Mouse (Mus musculus) urinary bladder, adult 18-20 months (tissue): Measurements from ENCODE around the gene Slc30a5.
"Not testable (repeated sequence)": the region's sequence is repeated elsewhere in the genome, so short reads cannot be mapped to it uniquely, and the experiment has no call there.

Experiments
- DNase-seq, 2 experiments: peaks; one replicate each; pipeline ENCODE4 v3.0.0; 2022; ENCODE audit warnings: low spot score in 2 of 2, mixed read lengths in 2 of 2

The Slc30a5 gene

GRCm38 (mm10) chr13:100832741-100833639, at the start of gene Slc30a5:
Gene Slc30a5, minus strand, starts transcription at chr13:100833427.
- peak; percentile 97 to 98 for DNase-seq

- DNase-seq = no peak
Observed at GRCm38 (mm10) chr13:100881944-100882343, 48.7 kb upstream of the Slc30a5 start.

GRCm38 (mm10) chr13:100879806-100880205, 46.6 kb upstream of the Slc30a5 start:
- DNase-seq = no peak

DNA sequence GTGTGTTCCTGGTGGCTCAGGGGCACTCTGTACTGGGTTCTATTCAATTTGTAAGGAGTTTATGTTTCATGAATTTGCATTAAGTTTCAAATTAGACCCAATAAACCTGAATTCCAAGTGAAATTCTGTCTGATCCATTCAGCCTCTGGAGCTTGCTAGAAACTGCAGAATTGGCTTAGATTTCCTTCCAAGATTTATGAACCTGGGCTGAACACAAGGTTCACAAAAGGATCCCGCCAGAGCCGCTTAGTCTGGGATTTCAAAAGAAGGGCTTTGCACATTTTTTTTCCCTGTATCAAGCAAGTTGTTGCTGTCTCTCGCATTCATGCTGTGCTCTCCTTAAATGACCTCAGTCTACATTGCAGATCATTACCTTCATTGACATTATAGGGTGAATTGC, 46.1 kb upstream of the Slc30a5 start:
- no peak for DNase-seq

- no peak for DNase-seq
Observed at GRCm38 (mm10) chr13:100878264-100878663, 45.0 kb upstream of the Slc30a5 start.

DNA sequence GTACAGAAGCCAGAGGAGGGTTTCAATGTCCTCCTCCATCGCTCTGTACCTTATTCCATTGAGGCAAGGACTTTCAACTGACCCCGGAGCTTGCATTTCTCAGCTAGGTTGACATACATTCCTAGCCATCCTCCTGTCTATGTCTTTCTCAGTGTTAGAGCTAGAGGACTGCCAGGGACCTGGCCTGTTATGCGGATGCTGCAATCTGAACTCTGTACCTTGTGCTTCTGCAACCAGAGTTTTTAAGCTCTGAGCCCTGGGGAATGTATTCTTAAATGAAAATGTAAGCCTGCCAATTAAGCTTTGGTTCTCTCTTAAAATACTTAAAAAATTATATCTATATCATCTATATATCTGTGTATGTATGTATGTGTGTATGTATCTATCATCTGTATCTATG, 44.5 kb upstream of the Slc30a5 start:
- DNase-seq = no peak

- no peak for DNase-seq
Observed at GRCm38 (mm10) chr13:100875103-100875502, 41.9 kb upstream of the Slc30a5 start.

DNA sequence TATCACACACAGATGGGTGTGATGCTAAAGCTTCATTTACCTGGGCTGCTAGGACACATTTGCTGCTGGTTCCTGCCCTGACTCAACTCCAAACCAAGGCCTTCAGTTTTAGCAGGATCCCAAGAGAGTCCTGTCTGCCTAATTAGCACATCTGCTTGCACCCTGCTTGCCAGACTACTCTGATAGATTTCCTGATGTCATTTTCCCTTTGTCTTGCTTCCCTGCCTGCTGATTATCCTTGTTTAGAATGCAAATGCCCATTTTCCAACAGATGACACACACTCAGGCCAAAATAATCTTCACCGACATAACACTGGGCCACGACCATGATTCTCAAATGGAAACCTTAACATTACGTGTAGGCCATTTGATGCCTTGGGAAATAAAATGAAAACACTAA, 41.4 kb upstream of the Slc30a5 start:
- DNase-seq = no peak

DNA sequence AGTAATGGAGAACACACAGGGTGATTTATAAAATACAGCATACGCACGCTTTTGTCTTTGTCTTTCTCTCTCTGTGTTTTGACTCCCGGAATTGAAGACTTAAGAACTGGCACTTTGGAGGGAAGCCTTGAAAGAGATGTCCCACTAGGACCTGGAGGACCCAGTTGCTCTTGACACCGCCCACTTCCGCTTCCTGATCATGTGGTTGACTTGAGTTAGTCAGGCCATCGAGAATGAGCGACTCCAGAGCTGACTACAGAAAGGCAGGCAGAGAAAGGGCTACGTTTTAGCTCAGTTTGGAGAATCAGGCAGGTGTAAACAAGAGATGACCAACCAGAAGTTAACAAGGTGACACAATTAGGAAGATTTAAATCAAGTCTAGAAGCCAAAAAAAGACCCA, 40.3 kb upstream of the Slc30a5 start:
- DNase-seq = no peak

GRCm38 (mm10) chr13:100871445-100872171, 38.4 kb upstream of the Slc30a5 start:
- no peak for DNase-seq

GRCm38 (mm10) chr13:100869813-100870212, 36.6 kb upstream of the Slc30a5 start:
- DNase-seq = no peak

GRCm38 (mm10) chr13:100866311-100866710, 33.1 kb upstream of the Slc30a5 start:
- no peak for DNase-seq

DNA sequence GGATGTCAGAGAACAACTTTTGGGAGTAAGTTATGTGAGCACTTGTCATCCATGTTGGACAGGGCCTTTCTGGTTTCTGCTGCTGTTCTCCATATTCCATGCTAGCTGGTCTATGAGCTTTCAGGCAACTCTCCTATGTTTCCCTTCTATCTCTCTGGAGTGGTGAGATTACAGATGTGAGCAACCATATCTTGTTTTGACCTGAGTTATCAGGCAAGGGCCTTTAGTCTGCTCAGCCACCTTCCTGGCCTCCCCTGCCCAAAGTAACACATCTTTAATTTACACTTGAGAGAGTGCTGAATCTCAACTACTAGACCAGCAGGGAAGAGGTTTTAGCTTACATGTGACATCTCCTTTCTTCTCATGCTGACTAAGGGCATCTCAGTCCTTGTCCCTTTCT, 32.5 kb upstream of the Slc30a5 start:
- no peak for DNase-seq

DNA sequence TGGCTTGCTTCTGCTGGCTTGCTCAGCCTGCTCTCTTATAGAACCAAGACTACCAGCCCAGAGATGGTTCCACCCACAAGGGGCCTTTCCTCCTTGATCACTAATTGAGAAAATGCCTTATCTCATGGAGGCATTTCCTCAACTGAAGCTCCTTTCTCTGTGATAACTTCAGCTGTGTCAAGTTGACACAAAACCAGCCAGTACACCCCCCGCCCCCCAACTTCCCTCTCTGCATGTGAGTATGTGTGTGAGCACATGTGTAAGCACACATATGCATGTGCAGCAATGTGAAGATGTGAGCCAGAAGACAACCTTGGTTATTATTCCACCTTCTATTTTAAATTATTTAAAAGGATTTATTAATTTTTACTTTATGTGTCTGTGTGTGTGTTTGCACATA, 30.7 kb upstream of the Slc30a5 start:
- not testable (repeated sequence) for DNase-seq

DNA sequence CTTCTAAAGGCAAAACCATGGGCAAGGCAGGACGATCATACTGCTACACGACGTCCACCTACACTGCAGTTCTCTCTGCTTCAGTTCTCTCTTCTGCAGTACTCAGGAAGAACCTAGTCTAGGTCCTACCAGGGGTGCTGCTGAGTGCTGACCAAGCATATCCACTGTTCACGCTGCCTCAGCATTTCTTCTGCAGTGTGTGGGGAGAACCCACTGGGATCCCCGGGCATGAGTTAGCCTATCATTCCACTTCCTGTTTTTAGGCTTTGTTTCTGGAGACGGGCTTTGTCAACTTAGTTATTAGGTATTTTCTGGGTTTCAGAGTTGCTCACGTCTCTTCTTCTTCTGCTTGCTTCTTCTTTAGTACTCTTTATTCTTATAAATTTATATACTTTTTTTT, 25.9 kb upstream of the Slc30a5 start:
- no peak for DNase-seq

DNA sequence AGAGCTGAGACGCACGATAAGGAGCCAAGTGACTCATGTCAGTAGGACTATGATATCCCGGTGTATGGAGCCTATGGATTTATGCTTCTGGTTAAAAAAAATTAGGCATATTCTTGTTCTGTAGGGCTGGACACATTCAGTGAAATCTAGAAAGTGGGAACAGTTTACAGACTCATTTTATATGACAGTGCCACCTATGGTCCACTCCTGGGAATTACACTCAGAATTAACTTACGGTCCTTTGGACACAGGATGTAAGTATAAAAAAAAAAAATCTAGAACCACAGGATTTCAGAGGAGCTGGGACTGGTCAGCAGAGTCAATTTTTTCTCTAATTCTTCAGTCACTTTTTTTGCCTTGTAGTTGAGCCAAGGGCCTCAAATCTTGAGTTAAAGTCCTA, 20.9 kb upstream of the Slc30a5 start:
- DNase-seq = no peak

- no peak for DNase-seq
Observed at GRCm38 (mm10) chr13:100853120-100853519, 19.9 kb upstream of the Slc30a5 start.

- DNase-seq = no peak
Observed at GRCm38 (mm10) chr13:100849137-100849536, 15.9 kb upstream of the Slc30a5 start.

- DNase-seq = peak in 1 of 2 experiments; percentile 20
Observed at GRCm38 (mm10) chr13:100846891-100847579, 13.8 kb upstream of the Slc30a5 start.

- DNase-seq = no peak
Observed at GRCm38 (mm10) chr13:100846254-100846653, 13.0 kb upstream of the Slc30a5 start.

GRCm38 (mm10) chr13:100843944-100844343, 10.7 kb upstream of the Slc30a5 start:
- no peak for DNase-seq

DNA sequence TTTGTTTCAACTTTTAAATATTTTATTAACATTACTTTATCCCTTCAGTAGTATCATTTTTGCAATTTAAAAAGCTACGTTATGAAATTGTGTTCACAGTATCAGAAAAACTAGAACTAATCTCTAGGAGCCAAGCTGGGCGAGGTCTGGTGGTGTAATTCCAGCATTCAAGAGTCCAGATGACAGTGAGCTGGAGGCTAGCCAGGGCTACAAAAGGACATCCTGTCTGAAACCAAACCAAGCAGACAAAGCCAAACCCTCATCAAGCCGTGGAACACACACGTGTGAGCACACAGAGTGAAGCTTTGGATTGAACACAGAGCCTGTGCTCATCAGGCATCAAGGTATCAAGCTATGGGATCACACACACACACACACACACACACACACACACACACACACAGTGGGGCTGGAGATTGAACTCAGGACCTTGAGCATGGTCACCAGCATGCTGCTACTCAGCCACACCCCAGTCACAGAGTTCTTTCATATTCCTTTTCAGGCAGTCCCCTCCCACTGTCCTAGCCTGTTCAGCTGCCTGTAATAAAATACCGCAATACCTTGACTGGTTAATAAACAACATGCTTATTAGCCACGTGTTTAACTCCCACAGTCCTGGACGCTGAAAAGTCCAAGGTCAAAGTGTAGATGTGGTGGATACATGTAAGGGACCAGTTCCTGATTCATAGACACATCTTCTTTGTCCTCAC, 9.9 kb upstream of the Slc30a5 start:
- DNase-seq = peak in 1 of 2 experiments; percentile 29
